Mouse (Mus musculus) forelimb bud, embryonic 11.5 days (tissue): Measurements from ENCODE around the gene Slc12a4.
"Not testable (repeated sequence)": the region's sequence is repeated elsewhere in the genome, so short reads cannot be mapped to it uniquely, and the experiment has no call there.

Experiments used
- DNase-seq: peaks from one replicate; pipeline ENCODE4 v3.0.0-alpha.2; 2012; ENCODE audit warnings: low read depth, low spot score

Gene Slc12a4

DNA sequence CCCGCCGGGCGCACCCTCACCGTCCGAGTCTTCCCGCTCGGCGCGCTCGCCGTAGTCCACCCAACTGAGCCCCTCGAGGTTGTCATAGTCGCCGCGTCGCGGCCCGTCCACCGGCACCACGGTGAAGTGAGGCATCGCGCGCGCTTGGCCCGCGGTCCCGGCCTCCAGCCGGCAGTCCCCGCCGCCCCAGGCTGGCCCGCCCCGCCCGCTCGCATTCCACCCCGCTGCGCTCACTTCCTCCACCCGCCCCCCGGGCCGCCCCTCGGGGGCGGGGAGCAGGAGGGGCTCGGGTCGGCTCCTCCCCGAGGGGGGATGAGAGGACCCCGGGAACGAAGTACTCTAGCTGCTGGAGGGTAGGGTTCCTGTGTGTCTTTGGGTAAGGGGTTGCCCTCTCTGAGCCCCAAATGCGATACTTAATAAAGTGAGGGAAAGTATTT, at the start of gene Slc12a4:
Gene Slc12a4 (minus strand): TSS at position 193 of the 437 bp plus-strand sequence.
- DNase-seq = peak; percentile 86

DNA sequence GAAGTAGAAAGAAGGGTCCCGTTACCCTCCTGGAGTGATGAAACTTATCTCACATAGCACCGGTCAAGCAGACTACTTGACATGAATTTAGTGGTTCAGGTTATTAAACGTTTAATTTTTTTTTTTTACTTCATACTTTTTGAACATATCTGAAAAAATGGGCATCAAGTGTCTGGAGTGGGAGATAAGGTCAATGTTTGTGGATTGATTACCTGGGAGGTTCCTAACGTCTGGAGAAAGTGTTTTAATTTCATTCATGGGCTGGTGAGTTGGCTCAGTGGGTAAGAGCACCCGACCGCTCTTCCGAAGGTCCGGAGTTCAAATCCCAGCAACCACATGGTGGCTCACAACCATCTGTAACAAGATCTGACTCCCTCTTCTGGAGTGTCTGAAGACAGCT, 46.3 kb upstream of the Slc12a4 start:
- DNase-seq = not testable (repeated sequence)

DNA sequence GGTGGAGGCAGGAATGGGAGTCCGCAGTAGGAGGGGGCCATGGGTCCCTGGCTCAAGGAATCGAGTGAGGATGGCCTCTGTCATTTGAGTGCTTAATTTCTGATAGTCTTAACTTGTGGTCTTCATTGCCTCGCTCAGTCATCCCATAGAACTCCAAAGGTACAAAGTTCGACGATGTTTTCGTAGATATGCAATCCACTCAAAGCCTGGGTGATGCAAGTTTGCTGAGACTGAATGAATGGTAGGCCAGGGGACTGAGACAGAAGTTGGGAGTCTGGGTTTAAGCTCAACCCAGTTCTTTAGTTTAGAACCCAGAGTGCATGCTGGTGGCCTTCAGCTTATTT, 45.7 kb upstream of the Slc12a4 start, which contains the start of gene Ddx28:
Gene Ddx28 (minus strand): TSS at position 240 of the 344 bp plus-strand sequence.
- peak; percentile 10 for DNase-seq

DNA sequence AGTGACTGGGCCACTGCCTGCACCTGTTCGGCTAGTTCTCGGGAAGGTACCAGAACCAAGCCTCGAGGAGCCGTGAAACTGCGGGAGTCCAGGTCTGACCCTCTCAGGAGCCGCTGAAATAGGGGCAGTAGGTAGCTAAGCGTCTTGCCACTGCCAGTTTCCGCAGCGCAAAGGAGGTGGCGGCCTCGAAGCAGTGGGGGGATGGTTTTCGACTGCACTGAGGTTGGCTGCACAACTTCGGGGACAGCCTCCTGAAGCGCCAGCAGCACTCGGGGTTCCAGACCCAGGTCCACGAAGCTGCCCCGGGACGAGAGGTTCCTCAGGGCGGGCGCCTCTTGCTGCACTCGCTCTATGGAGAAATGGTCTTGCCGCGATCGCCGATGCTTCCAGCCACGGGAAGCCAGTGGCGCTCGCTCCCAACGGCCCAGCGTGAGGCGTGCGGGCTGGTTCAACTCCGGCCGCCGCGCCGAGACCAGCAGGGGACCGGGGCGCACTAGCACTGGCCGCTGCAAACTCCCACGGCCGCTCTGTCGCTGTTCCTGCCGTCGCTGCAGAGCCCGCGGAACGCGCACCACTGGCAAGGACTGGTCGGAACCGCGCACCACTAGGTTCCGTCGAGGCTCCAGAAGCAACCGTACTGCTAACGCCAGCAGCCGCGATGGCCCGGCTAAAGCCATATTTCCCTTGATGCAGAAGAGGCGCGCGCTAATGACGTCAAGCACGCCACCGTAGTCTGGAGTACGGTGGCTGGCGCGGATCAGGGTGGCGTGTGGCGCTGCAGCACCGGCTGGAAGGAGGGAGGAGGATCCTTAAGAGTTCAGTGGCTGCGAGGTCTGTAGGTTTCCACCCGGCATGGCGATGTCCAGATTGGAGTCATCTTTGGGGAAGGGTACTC, 45.1 kb upstream of the Slc12a4 start:
- DNase-seq = peak; percentile 94

DNA sequence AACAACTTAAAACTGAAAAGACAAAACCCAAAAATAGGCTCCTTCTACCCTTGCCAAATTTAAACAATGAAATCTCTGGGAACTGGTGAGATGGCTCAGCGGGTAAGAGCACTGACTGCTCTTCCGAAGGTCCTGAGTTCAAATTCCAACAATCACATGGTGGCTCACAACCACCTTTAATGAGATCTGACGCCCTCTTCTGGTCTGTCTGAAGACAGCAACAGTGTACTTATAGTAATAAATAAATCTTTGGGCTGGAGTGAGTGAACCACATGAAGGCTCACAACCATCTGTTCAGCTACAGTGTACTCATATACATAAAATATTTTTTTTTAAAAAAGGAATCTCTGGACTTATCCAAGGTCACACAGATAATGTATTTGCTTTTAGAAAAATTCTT, 42.0 kb upstream of the Slc12a4 start:
- DNase-seq = not testable (repeated sequence)

DNA sequence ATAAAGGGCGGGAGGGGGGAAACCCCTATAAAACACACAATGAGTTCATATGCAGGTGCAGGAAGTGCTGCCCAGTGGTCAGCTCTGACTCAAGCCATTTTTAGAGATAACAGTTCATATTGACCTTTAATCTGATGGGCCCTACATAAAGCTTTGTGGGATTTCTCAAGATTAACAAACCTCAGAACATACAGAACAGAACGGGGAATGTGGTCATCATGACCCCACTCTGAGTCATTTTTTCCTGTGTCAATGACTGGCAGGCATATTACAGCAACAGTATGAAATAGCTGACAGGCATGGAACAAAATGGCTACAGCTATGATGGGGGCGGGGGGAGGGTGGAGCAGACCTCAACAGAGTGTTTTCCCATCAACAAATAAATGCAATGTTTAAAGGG, 41.2 kb upstream of the Slc12a4 start:
- no peak for DNase-seq

DNA sequence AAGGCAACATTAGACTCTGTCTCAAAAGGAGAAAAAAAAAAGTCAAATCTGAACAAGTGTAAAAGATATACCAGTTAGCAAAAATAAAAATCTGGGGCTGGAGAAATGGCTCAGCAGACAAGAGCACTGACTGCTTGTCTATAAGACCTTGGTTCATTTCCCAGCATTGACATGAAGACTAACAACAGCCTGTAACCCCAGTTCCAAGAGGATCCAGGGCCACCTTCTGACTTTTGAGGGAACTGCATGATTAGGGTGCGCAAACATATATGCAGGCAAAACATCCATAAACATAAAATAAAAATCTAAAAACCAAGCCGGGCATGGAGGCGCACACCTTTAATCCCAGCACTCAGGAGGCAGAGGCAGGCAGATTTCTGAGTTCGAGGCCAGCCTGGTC, 40.5 kb upstream of the Slc12a4 start:
- no peak for DNase-seq

DNA sequence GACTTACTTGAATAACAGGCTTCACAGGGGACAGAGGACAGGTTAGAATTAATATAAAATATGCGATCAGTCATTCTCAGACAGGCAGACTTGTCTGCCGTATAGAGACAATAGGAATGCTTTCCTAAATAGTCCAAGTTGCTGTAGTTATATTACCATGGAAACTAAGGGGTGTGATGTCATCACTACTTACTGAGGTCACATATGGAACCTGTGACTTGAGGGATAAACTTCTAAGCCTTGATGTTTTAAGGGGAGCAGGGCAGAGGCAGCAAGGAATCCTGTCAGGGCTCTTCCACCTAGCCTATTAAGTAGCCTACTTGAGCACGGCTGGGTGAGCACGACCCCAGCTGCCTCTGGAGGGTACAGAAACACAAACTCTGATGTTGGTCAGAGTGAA, 40.0 kb upstream of the Slc12a4 start, which contains the start of gene Dpep2nb:
Gene Dpep2nb (minus strand): TSS at position 101 of the 400 bp plus-strand sequence.
- DNase-seq = no peak

DNA sequence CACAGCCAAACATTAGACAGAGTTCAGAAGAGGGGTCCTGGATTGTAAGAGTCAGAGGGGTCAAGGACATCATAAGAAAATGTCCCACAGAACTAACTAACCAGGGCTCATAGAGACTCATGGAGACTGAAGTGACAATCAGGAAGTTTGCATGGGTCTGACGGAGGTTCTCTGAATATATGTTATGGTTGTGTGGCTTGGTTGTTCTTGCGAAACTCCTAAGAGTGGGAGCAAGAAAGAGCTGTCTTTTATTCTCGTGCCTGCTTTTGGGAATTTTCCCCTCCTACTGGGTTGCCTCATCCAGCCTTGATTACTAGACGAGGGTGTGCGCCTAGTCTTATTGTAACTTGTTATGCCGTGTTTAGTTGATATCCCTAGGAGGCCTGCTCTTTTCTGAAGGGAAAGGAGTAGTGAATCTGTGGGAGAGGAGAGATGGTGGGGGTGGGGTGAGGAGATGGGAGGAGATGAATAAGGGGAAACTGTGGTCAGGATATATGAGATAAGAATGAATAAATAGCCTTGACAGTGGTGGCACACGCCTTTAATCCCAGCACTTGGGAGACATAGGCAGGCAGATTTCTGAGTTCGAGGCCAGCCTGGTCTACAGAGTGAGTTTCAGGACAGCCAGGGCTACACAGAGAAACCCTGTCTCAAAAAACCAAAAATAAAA, 38.8 kb upstream of the Slc12a4 start:
- DNase-seq = no peak

DNA sequence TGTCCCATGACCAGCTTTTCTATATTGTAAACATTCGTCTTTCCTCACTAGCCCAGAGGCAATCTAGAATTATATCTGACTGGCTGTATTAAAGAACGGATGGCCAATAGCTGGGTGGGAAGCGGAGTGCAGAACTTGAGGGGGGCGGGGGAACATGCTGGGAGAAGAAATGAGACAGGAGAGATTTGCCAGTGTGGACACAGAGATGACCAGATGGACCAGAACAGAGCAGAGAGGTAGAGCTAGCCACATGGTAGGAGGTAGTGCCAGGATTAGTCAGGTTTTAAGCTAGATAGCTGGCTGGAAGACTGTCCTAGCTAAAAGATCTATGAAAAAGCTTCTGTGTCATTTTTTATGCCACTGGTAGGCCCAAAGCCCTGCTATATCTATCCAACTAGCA, 36.0 kb upstream of the Slc12a4 start:
- no peak for DNase-seq

DNA sequence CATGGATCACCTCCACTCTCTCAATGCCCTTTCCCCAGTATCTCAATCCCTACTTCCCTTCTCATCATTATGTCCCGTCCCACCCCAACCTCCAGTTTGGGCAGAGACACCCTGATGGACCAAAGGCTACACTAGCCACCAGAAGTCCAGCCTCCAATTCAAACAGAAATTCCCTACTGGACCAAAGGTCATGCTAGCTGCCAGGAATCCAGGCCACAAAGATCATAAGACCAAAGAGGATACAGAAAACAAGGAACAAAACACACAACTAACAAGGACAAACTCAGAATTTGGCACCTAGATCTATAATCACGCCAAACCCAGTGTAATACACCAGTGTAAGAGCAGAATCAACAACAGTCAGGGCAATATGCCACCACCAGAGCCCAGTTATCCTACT, 33.1 kb upstream of the Slc12a4 start:
- no peak for DNase-seq

DNA sequence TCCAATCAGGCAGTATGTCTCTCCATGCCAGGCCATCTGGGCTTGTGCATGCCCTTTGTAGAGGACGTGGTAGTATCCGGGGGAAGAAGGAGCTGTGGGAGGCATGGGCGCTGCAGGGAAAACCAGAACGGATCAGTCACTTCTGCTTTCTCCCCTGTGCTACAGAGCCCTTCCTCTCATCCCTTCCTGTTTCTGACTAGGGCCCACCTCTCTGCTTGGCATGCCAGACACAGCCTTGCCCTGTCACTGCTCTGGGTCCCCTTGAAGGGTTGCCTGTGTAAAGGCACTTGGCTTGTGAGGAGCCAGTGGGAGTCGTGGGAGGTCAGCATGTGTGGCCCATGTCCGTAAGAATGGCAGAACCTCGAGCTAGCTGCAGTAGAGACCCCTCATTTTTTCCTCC, 30.5 kb upstream of the Slc12a4 start:
- DNase-seq = no peak

DNA sequence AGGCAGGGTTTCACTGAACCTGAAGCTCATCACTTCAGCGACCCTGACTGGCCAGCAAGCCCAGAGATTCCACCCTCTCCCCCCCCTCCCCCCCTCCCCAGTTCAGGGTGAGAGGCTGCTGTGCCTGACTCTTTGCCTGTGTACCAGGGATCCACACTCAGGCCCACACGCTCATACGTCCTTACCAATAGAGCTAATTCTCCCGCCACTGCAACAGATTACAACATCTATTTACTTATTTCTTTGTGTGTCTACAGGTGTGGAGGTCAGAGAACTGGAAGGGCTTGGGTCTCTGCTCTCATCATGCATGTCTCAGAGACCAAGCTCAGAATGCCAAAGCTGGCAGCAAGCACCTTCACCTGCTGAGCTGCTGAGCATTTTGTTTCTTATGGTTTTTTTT, 27.3 kb upstream of the Slc12a4 start:
- no peak for DNase-seq

DNA sequence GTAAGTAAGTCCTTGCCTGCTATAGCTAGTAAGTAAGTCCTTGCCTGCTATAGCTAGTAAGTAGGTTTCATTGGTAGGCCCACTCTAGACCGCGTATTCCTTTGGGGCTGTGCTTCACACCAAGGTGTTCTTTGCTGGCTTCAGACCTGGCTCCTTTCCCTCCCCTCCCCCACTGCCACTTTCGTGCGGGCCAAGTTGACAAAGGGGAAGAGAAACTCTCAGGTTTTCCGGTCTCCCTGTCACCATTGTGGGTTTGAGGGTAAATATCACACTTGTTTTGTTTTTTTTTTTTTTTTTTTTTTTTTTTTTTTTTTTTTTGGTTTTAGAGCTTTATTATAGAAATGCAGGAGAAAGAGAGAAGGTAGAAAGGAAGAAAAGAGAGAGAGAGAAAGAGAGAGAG, 26.6 kb upstream of the Slc12a4 start:
- DNase-seq = no peak

DNA sequence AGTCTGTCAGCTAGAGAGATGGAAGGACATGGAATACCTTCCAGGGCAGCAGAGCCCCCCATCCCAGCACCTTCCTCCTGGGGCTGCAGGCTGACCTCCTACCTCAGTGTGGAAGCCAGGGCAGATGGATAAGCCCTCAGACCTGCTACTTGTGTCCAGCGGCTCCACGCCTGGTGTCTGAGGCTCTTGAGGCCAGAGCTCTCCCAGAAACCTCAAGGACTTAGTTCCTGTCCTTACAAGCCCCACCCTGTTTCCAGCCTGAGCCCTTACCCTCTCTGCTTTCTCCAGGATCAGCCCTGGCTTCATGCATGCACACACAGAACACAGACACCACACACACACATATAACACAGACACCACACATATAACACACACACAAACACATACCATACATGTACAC, 25.6 kb upstream of the Slc12a4 start:
- no peak for DNase-seq

DNA sequence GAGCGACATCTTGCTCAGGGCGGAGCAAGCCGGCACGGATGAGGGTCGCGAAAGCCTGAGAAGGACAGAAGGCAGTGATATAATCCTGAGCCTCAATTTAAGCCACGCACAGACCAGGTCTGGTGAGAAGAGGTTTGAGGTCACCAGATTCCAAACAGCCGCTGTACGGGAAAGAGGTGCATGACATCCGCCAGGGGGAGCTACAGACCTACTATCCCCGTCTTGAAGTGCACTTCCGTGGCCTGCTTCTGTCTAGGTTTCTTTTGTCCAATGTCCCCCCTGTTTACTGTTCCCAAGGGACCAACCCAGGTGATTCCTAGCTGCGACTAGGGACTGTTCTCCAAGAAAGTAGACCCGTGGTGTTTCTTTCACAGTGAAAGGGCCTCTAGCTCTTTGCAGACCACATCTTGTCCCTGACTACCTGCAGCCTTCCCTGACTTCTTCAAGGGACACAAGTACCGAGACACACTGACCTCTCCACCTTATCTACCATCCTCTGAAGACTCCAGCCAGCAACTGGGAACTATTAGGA, 25.0 kb upstream of the Slc12a4 start, which contains the start of gene Dus2:
Gene Dus2 (plus strand): TSS at position 482 of the 532 bp plus-strand sequence.
- peak; percentile 91 for DNase-seq

DNA sequence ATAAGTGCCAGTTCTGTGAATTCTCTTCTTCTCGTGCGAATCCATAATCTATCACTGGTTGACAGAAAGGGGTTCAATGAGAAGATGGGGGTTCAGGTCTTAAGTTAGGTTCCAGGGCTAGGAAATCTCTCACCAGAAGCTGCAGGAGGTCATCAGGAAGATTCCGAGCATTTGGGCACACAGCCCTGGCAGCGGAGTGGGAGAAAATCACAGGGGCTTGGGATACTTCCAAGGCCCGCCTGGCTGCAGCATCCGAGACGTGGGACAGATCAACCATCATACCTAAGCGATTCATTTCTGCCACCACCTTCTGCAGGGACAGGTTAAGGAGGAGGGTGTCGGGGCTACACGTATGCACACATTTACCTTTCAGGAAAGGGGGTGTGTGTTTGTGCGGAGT, 22.6 kb upstream of the Slc12a4 start:
- no peak for DNase-seq

DNA sequence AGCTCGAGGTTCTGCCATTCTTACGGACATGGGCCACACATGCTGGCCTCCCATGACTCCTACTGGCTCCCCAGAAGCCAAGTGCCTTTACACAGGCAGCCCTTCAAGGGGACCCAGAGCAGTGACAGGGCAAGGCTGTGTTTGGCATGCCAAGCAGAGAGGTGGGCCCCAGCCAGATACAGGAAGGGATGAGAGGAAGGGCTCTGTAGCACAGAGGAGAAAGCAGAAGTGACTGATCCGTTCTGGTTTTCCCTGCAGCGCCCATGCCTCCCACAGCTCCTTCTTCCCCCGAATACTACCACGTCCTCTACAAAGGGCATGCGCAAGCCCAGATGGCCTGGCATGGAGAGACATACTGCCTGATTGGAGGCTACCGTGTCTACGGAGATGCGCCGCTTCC, 17.5 kb upstream of the Slc12a4 start:
- DNase-seq = not testable (repeated sequence)

DNA sequence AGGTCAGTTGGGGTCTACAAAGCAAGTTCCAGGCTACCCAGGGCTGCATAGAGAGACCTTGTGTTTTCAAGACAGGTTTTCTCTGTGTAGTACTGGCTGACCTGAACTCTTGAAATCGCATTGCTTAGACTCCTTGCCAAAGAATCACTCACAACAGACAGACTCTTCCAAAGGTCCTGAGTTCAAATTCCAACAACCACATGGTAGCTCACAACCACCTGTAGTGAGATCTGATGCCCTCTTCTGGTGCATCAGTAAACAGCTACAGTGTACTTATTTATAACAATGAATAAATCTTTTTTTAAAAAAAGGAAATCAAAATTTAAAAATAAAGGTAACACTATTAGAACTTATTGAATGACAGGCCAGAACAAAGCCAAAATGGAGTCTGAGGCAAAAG, 15.2 kb upstream of the Slc12a4 start:
- DNase-seq = no peak

DNA sequence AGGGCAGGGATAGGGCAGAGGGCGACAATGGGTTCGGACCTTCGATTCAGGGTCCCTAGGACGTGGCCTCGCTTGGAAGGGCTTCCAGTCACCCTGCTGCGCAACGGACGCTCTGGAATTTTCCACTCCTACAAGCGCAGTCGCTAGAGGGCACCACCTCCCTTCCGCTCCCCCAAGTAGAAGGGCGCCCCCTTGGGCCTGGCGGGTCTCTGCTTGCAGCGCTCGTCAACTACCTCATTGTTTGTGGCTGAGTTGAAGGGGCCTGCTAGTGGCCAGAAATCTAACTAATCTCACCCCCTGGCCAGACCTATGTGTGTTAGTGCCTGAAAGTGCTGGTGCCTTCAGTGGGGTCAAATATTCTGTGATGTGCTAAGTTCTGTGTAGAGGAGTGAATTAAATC, 13.4 kb upstream of the Slc12a4 start, which contains the start of gene Dpep3:
Gene Dpep3 (minus strand): TSS at position 105 of the 400 bp plus-strand sequence.
- DNase-seq = no peak

DNA sequence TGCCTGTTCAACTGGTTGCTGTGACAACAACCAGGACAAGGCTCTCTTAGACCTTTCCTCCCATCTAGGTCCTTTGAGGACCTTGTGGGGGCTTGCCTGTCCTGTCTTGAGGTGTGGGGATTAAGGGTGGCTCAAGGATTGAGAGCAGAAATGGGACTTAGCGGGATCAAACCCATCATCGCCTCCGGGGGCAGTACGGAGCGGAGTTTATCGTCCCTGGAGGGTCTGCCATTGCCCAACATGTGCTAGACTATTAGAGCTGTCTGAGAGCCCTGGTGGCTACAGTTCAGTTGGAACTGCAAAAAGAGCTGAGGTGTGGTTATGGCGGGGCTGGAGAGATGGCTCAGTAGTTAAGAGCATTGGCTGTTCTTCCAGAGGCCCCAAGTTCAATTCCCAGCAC, 9.5 kb upstream of the Slc12a4 start:
- no peak for DNase-seq

DNA sequence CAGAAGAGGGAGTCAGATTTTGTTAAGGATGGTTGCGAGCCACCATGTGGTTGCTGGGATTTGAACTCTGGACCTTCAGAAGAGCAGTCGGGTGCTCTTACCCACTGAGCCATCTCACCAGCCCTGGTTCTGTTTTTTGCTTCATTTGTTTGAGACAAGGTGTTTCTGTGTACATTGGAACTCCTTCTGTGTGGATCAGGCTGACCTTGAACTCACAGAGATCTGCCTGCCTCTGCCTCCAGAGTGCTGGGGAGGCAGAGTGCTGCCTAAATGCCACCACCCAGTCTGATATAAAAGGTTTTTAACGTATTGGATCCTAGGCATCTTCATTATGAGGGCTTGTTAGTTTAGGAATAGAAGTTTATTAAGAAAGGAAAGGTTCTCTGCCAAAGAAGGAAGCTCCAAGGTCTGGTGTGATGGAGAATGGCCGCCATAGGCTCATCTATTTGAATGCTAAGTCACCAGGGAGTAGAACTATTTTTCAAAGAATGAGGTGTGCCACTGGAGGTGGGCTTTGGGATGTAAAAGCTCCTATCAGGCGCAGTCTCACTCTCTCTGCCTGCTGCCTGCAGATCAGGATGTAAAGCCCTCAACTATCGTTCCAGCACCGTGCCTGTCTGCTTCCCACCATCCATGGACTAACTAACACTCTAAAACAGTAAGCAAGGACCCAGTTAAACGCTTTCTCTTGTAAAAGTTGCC, 5.3 kb upstream of the Slc12a4 start:
- no peak for DNase-seq
